Mouse (Mus musculus) cerebellum, postnatal 36 days (tissue): Measurements from ENCODE around the gene Gm7982.
"Not testable (repeated sequence)": the region's sequence is repeated elsewhere in the genome, so short reads cannot be mapped to it uniquely, and the experiment has no call there.

ENCODE experiments used
- DNase-seq, 2 experiments: peaks; one replicate each; pipeline ENCODE4 v3.0.0; 2021 to 2022; ENCODE audit warnings: mixed read lengths in 2 of 2

Gene Gm7982

GRCm38 (mm10) chr5:95741714-95742113 lies at the start of gene Gm7982:
Gm7982 (plus strand) TSS chr5:95742014.
- DNase-seq = not testable (repeated sequence)

- not testable (repeated sequence) for DNase-seq
These were observed 5.7 kb upstream of the Gm7982 start, which contains the start of gene Gm7978 for GRCm38 (mm10) chr5:95736073-95736472. Gm7978 (minus strand) TSS chr5:95736173.

GRCm38 (mm10) chr5:95775690-95776089 lies 33.9 kb downstream of the Gm7982 start, which contains the start of gene E330014E10Rik:
E330014E10Rik (plus strand) TSS chr5:95775990.
- DNase-seq = not testable (repeated sequence)
